Mouse (Mus musculus) hindbrain, postnatal 0 days (tissue): ENCODE measurements around the gene Capn7. TPM values are rescaled to one million over a fixed set of nuclear protein-coding genes. Genes with fewer than 3 reads are reported as not detected.

Source experiments
- ATAC-seq: fragments of 200-750 bp; cut with Nextera tagmentation; 2 replicates; pipeline ENCODE4 v1.8.0; 2017; ENCODE audit warnings: mild to moderate bottlenecking, moderate TSS enrichment, moderate library complexity
- DNase-seq: peaks from one replicate; pipeline ENCODE4 v3.0.0-alpha.2; 2015; ENCODE audit warnings: low spot score
- H3K27ac ChIP-seq: fragments of 300-500 bp; sonication (generic); 2 replicates; pipeline ENCODE4 v1.5.1; 2014; ENCODE audit warnings: mild to moderate bottlenecking
- H3K27me3 ChIP-seq: fragments of 300-500 bp; sonication (generic); 2 replicates; pipeline ENCODE4 v1.6.1; 2014; ENCODE audit warnings: low read length, mixed read lengths; ENCODE audit not compliant: insufficient read depth
- H3K36me3 ChIP-seq: fragments of 300-500 bp; sonication (generic); 2 replicates; pipeline ENCODE4 v1.6.1; 2014; ENCODE audit warnings: low read length, mixed read lengths; ENCODE audit not compliant: insufficient read depth
- H3K4me1 ChIP-seq: fragments of 300-500 bp; sonication (generic); 2 replicates; pipeline ENCODE4 v1.6.1; 2014; ENCODE audit warnings: antibody characterized with exemption, low read length, mixed read lengths; ENCODE audit not compliant: insufficient read depth
- H3K4me2 ChIP-seq: fragments of 300-500 bp; sonication (generic); 2 replicates; pipeline ENCODE4 v1.6.1; 2014; ENCODE audit warnings: low read depth, mild to moderate bottlenecking, low read length, moderate library complexity, mixed read lengths
- H3K4me3 ChIP-seq: fragments of 300-500 bp; sonication (generic); 2 replicates; pipeline ENCODE4 v1.5.1; 2014; ENCODE audit warnings: low read length
- H3K9ac ChIP-seq: fragments of 300-500 bp; sonication (generic); replicated peaks from 2 replicates; pipeline ENCODE4 v1.6.1; 2014; ENCODE audit warnings: mild to moderate bottlenecking, low read length, moderate library complexity, mixed read lengths
- H3K9me3 ChIP-seq: fragments of 300-500 bp; sonication (generic); 2 replicates; pipeline ENCODE4 v1.6.1; 2016; ENCODE audit warnings: low read length, mixed read lengths
- CTCF ChIP-seq: IDR thresholded peaks from 2 replicates; pipeline ENCODE4 v1.5.1; 2016; ENCODE audit warnings: antibody characterized with exemption, control low read depth, low read depth
- WGBS: fragments of 180-500 bp; shearing (Covaris S2); extraction: QIAGEN DNeasy Blood & Tissue Kit; methylation state at CpG from one replicate; pipeline ENCODE4 v1.1.7; 2014; 5-methylcytosine and 5-hydroxymethylcytosine counted together
- polyA plus RNA-seq: library from polyadenylated mRNA; unstranded; fragments of >200 nt; fragmentation: Nextera tagmentation; extraction: Ambion mirVana; gene quantifications from 2 replicates; pipeline ENCODE4 v1.2.1, GENCODE M21; 2015
- total RNA-seq: library from RNA; depleted of rRNA; stranded (reverse); fragments of >200 nt; gene quantifications from 2 replicates; pipeline ENCODE4 v1.2.3, GENCODE M21; 2014

The Capn7 gene
- total and polyA plus RNA-seq, 2 experiments from 2014 or later = 48.2 to 50.5 TPM

DNA sequence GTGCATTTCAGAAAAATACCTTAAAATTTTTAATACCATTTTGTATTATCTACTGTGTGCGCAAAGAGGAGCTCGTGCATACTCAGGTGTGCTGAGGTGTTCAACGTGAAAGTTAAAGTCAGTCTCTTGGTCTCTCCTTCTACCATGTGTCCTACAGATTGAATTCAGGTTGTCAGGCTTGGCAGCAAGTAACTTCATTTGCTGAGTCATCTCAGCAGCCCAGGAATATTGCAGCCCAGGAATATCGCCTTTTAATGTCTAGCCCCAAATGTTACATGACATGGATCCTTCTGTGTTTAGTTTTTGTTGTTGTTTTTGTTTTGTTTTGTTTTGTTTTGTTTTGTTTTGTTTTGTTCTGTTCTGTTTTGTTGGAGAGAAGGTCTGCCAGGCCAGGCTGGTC, 68.2 kb downstream of the Capn7 start:
- no peaks in the 10 kb centered on the region for H3K27me3 ChIP-seq
- no peak for ATAC-seq

DNA sequence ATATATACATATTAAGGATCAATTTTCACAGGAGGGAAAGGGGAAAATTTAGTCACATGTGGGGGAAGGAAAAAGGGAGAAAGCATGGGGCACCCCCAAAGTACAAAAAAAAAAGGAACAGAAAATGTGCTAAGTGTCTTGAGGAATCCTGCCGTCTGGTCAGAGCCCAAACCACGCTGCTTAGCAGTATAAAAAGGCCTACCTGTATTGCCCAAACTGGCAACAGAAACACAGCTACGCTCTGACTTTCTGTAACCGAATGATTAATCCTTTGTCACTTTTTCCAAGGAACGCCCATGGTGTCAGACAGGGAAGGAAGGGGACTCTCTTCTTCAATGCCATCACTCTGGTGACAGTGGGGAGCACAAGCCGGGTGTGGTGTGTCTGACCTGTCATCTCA, 69.2 kb downstream of the Capn7 start:
- H3K4me3 ChIP-seq = no peak overlapping the region
- no peak overlapping the region for H3K4me2 ChIP-seq
- H3K9ac ChIP-seq = no peak overlapping the region
- TF ChIP-seq CTCF = no peak
- H3K27ac ChIP-seq = no peak overlapping the region
- 82% methylated on average over 6 of the region's 6 CpGs for WGBS
- DNase-seq (no peak), ATAC-seq (no peak)
- H3K4me1 ChIP-seq = no peaks in the 10 kb centered on the region; the same call in 1 of the 2 replicates
- H3K27me3 ChIP-seq = no peaks in the 10 kb centered on the region
- peaks cover 3% of the 10 kb centered on the region; the same call in 1 of the 2 replicates for H3K36me3 ChIP-seq
- H3K9me3 ChIP-seq = no peaks in the 10 kb centered on the region

More for the DNA sequence above, 68.2 kb downstream of the Capn7 start:
- Histone ChIP-seq H3K9me3 (no peaks in the 10 kb centered on the region), H3K9ac (no peak overlapping the region), H3K36me3 (peaks cover 7% of the 10 kb centered on the region; the same call in 1 of the 2 replicates), H3K4me1 (no peaks in the 10 kb centered on the region; the same call in 1 of the 2 replicates), H3K4me2 (no peak overlapping the region), H3K4me3 (no peak overlapping the region), H3K27ac (no peak overlapping the region)
- no peak for DNase-seq
- 92% methylated on average over 4 of the region's 4 CpGs for WGBS
- no peak for TF ChIP-seq CTCF

DNA sequence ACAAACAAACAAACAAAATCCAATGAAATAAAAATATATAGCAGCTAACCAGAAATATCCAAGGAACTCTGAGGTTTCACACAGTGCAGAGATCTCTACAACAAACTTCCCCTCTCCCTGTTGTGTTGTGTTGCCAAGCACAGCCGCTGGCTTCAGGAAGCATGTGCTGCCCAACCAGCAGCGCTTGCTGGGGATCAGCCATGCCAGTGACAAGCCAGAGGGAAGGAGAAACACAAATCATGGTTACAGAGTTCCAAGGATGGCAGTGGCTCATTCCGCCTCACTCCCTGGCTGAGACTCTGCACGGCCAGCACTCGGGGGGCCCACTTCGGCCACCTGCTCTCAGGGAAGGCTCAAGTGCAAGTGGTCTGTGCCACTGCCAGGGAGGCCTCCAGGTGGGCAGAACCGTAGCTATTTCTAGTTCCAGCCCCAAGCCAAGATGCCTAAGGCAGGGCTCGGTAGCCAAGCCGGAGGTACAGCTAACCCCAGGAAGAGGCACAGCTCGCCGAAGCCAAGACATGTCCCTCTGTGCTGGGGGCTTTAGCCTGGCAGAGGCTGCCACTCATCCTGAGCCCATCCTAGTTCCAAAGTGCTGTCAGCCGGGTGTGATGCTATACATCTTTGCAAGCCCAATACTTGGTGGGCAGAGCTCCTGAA, 69.8 kb downstream of the Capn7 start:
- 0 out of 2 replicates have a peak overlapping the region, but pooled peaks have one; percentile 15 for H3K9ac ChIP-seq
- peak; percentile 80 for ATAC-seq
- DNase-seq = peak; percentile 65
- H3K27ac ChIP-seq = peak overlapping the region; percentile 49; the same call in 1 of the 2 replicates
- H3K9me3 ChIP-seq = no peaks in the 10 kb centered on the region
- no peaks in the 10 kb centered on the region for H3K27me3 ChIP-seq
- no peaks in the 10 kb centered on the region; the same call in 1 of the 2 replicates for H3K4me1 ChIP-seq
- 45% methylated on average over 12 of the region's 12 CpGs for WGBS
- no peak for TF ChIP-seq CTCF
- H3K4me2 ChIP-seq = no peak overlapping the region
- H3K36me3 ChIP-seq = no peaks in the 10 kb centered on the region; the same call in 1 of the 2 replicates
- no peak overlapping the region for H3K4me3 ChIP-seq

DNA sequence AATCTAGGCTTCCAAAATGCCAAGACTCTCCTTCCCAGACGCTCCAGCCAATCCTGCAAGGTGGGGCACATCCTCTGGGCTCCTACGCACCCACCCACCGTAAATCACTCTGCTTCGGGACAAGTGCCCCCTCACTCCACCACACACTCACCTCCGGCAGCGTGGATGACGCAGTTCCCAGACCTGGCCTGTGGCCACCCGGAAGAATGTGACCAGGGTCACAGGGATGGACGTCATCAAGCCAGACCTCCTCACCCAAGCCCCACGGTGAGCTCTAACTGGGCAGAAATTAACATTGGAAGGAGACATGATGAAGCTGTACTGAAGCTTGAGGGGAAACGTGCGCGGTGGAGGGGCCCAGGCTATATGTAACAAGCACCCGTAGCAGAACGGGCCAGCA, 70.8 kb downstream of the Capn7 start:
- Histone ChIP-seq H3K9me3 (no peaks in the 10 kb centered on the region), H3K4me1 (no peaks in the 10 kb centered on the region; the same call in 1 of the 2 replicates), H3K27ac (no peak overlapping the region), H3K4me2 (no peak overlapping the region), H3K27me3 (no peaks in the 10 kb centered on the region), H3K9ac (no peak overlapping the region), H3K36me3 (no peaks in the 10 kb centered on the region; the same call in 1 of the 2 replicates), H3K4me3 (no peak overlapping the region)
- no peak for TF ChIP-seq CTCF
- ATAC-seq = no peak
- DNase-seq = no peak
- WGBS = 85% methylated on average over 15 of the region's 15 CpGs

DNA sequence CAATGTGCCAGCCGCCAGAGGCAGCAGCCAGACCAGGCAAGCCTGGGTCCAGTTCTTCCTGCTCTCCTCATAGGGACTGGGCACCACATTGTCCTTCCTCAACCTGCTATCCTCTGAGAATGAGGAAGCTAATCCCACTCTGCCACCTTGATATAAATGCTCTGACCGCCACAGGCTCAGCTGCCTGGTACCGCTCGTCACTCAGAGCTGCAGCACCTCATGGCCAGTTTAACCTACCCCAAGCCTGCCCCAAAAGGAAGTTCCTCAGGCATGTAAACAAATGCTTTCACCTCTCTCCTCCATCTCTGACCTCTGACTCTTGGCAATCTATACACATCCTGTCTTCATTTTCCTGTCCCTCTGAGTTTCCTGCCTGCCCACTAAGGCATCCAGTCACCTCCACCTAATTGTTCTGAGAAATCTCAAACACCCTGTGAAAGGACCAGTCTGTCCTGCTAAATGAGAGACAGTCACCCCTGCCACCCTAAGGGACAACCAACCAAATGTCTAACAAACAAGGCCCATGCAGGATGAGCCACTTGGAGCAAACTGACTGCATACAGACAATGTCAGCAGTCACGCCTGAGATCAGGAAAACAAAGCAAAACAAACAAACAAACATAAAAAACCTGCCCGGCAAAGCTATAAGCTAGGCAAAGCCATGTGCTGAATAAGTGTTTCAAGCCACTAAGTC, 71.6 kb downstream of the Capn7 start:
- DNase-seq (no peak), ATAC-seq (no peak)
- no peak overlapping the region for H3K9ac ChIP-seq
- no peaks in the 10 kb centered on the region; the same call in 1 of the 2 replicates for H3K4me1 ChIP-seq
- no peaks in the 10 kb centered on the region for H3K9me3 ChIP-seq
- no peak overlapping the region for H3K4me3 ChIP-seq
- no peak overlapping the region for H3K27ac ChIP-seq
- H3K36me3 ChIP-seq = no peaks in the 10 kb centered on the region; the same call in 1 of the 2 replicates
- TF ChIP-seq CTCF = no peak
- WGBS = 79% methylated on average over 6 of the region's 6 CpGs
- H3K27me3 ChIP-seq = no peaks in the 10 kb centered on the region
- H3K4me2 ChIP-seq = no peak overlapping the region

DNA sequence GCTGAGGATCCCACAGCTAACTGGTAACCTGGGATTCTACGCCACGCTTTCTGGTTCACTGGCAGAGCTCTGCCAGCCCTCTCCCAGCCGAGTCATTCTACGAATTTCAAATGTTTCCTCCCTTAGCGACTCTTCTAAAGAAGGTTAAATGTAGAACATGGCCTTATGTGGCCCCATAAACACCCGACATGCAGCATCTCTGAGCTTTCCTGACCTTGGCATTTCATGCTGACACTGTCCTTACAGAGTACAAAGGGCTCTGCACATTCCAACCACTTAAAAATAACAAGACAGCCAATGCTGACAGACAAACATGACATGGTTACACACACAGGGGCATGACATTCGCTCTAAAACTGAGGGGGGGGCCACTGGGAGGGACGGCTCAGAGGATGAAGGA, 72.2 kb downstream of the Capn7 start:
- Histone ChIP-seq H3K27ac (no peak overlapping the region), H3K4me2 (no peak overlapping the region), H3K4me3 (no peak overlapping the region), H3K36me3 (no peaks in the 10 kb centered on the region; the same call in 1 of the 2 replicates), H3K4me1 (no peaks in the 10 kb centered on the region; the same call in 1 of the 2 replicates), H3K9ac (no peak overlapping the region), H3K9me3 (no peaks in the 10 kb centered on the region), H3K27me3 (no peaks in the 10 kb centered on the region)
- DNase-seq (no peak), ATAC-seq (no peak)
- no peak for TF ChIP-seq CTCF
- WGBS = 47% methylated on average over 8 of the region's 8 CpGs
